Comparison of ENCODE assay signal across 8 mouse cellular contexts in the genomic region with DNA sequence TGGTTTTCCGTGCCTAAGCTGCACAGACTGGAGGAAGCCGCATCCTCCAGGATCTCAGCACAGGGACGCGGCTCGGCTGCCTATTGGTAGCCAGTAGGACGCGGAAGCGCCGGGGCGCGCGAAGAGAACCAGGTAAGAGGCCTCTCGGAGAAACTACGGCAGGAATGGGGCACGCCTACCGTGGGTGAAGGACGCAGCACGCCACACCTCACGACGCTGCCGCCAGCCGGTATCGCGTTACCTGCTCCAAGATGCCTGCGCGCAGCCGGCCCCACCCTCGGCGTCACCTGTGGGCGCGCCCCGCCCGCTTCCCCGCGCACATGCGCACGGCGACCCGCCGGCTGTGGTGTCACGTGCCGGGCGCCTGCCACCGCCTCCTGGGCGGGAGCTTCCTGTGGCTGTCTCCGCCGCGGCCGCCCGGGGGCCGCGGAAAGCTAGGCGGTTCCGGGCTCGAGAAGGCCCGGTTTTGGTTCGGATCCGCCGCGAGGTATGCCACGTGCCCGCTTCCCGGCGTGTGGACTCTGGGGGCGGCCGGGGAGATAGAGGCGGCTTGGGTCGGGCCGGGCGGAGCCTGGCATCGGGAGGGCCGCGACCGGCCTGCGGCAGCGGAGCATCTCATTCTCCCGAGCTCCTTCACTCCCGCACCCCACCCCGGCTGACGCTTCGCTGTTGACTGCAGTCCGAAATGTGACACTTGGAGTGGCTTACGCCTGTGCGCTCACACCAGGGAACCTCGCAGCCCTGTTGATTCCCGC. TPM values are rescaled to one million over a fixed set of nuclear protein-coding genes. Genes with fewer than 3 reads are reported as not detected.
DNase-seq lines count a peak whose midpoint lies in the region; ATAC-seq and TF ChIP-seq lines count a peak whose summit lies in the region.

A gene (plus strand): TSS at position 354 of the 755 bp plus-strand sequence.

- peak; percentile 58; the same call in 1 of the 2 replicates for TF ChIP-seq POLR2A in liver, adult 2 months (IDR thresholded peaks at IDR 0.05; ENCODE audit: extremely low read depth, insufficient read depth, low read length)
- peak; percentile 85 for TF ChIP-seq POLR2A in myocyte (IDR thresholded peaks at IDR 0.05; ENCODE audit: insufficient read length, low read depth)

- peak within 1 kb of the TSS; percentile 96 for H3K9ac ChIP-seq in kidney, embryonic 16.5 days (replicated peaks; ENCODE audit: low read length)
- H3K9ac ChIP-seq in liver, adult 2 months (ENCODE audit: low read depth, low read length) = peak within 1 kb of the TSS; percentile 88

- ATAC-seq in erythroblast, adult 5-6 weeks (replicated peaks; ENCODE audit: low FRiP score, poor library complexity, severe bottlenecking) = peak; percentile 93
- peak; percentile 93 for ATAC-seq in kidney, embryonic 16.5 days (ENCODE audit: low FRiP score, low TSS enrichment)

- no peak for TF ChIP-seq CTCF in liver, adult 2 months (IDR thresholded peaks at IDR 0.05; ENCODE audit: low read depth, low read length)

- H3K4me3 ChIP-seq in heart, embryonic 10.5 days = peak within 1 kb of the TSS; percentile 82
- peak within 1 kb of the TSS; percentile 86 for H3K4me3 ChIP-seq in kidney, embryonic 16.5 days (ENCODE audit: low read length)
- H3K4me3 ChIP-seq in liver, adult 2 months (ENCODE audit: insufficient read depth, low read depth, low read length) = peak within 1 kb of the TSS; percentile 79
- H3K4me3 ChIP-seq in myocyte = peak within 1 kb of the TSS; percentile 83

- H3K9me3 ChIP-seq in heart, embryonic 10.5 days = no peaks in the 10 kb centered on the region
- H3K9me3 ChIP-seq in kidney, embryonic 16.5 days (ENCODE audit: low read length) = no peaks in the 10 kb centered on the region

- H3ac ChIP-seq in myocyte (ENCODE audit: control insufficient read depth, insufficient read length) = peak within 1 kb of the TSS; percentile 50

- no peaks in the 10 kb centered on the region for H3K27me3 ChIP-seq in heart, embryonic 10.5 days (ENCODE audit: insufficient read depth, poor library complexity, severe bottlenecking)
- no peaks in the 10 kb centered on the region for H3K27me3 ChIP-seq in kidney, embryonic 16.5 days (ENCODE audit: insufficient read depth, low read length)
- no peaks in the 10 kb centered on the region for H3K27me3 ChIP-seq in liver, adult 2 months (ENCODE audit: control insufficient read depth, insufficient read depth, low read length)
- no peaks in the 10 kb centered on the region for H3K27me3 ChIP-seq in myocyte (ENCODE audit: control insufficient read depth, insufficient read depth, insufficient read length)
- no peaks in the 10 kb centered on the region for H3K27me3 ChIP-seq in splenic B cell, adult 2 months (ENCODE audit: control insufficient read depth, insufficient read depth, low read length, poor library complexity, severe bottlenecking)

- H3K27ac ChIP-seq in heart, embryonic 10.5 days = peak within 1 kb of the TSS; percentile 94
- peak within 1 kb of the TSS; percentile 94 for H3K27ac ChIP-seq in kidney, embryonic 16.5 days (ENCODE audit: low read length)
- peak within 1 kb of the TSS; percentile 19; the same call in 1 of the 2 replicates for H3K27ac ChIP-seq in liver, adult 2 months (replicated peaks; ENCODE audit: insufficient read depth, low read depth, low read length)

- peak; percentile 94 to 95 for DNase-seq in B cell, adult 2 months
- DNase-seq in brain, adult 2 months (ENCODE audit: low read depth, low spot score) = peak; percentile 97
- DNase-seq in heart, embryonic 10.5 days (ENCODE audit: low spot score) = peak; percentile 96
- DNase-seq in liver, adult 2 months (ENCODE audit: extremely low read depth, low read depth, low spot score) = peak; percentile 64
- peak; percentile 97 for DNase-seq in splenic B cell, adult 2 months (ENCODE audit: low read depth, low spot score)

- peak within 1 kb of the TSS; percentile 88 for H3K4me2 ChIP-seq in kidney, embryonic 16.5 days (replicated peaks; ENCODE audit: low read depth, low read length)
- peak within 1 kb of the TSS; percentile 99 for H3K4me2 ChIP-seq in myocyte (ENCODE audit: low read depth)

- WGBS in heart, embryonic 10.5 days = under 1% methylated on average over 86 of the region's 86 CpGs
- WGBS in kidney, embryonic 16.5 days = under 1% methylated on average over 81 of the region's 86 CpGs
- under 1% methylated on average over 86 of the region's 86 CpGs for WGBS in liver, adult 2 months

- peaks cover 17% of the 10 kb centered on the region; the same call in 1 of the 2 replicates for H3K4me1 ChIP-seq in heart, embryonic 10.5 days
- peaks cover 15% of the 10 kb centered on the region for H3K4me1 ChIP-seq in kidney, embryonic 16.5 days (ENCODE audit: insufficient read depth, low read length)
- peaks cover 12% of the 10 kb centered on the region for H3K4me1 ChIP-seq in liver, adult 2 months (ENCODE audit: control insufficient read depth, insufficient read depth, low read length)

- no peaks in the 10 kb centered on the region; the same call in 1 of the 2 replicates for H3K79me2 ChIP-seq in liver, adult 2 months (ENCODE audit: control insufficient read depth, insufficient read depth, low read length)
- H3K79me2 ChIP-seq in myocyte (ENCODE audit: control insufficient read depth, insufficient read depth) = peaks cover 13% of the 10 kb centered on the region

- peaks cover 17% of the 10 kb centered on the region for H3K36me3 ChIP-seq in heart, embryonic 10.5 days
- H3K36me3 ChIP-seq in kidney, embryonic 16.5 days (ENCODE audit: insufficient read depth, low read length) = peaks cover 3% of the 10 kb centered on the region; the same call in 1 of the 2 replicates
- 0 out of 2 replicates have a peak, but pooled peaks cover 2% of the 10 kb centered on the region for H3K36me3 ChIP-seq in liver, adult 2 months (ENCODE audit: control insufficient read depth, insufficient read depth, low read length)
- no peaks in the 10 kb centered on the region for H3K36me3 ChIP-seq in myocyte (ENCODE audit: control insufficient read depth, insufficient read depth)
- H3K36me3 ChIP-seq in splenic B cell, adult 2 months (ENCODE audit: control insufficient read depth, insufficient read depth, low read length, poor library complexity, severe bottlenecking) = 0 out of 2 replicates have a peak, but pooled peaks cover 2% of the 10 kb centered on the region

TF ChIP-seq in myocyte, 11 proteins besides CTCF, POLR2A, EP300 and RAD21:
- peak in 2 of 3 experiments; percentile 37 to 86 for TF ChIP-seq MYOD1 (IDR thresholded peaks at IDR 0.05; ENCODE audit: control insufficient read depth in 1 of 3, insufficient read length in 2 of 3, low read depth in 2 of 3)
- peak; percentile 62 for TF ChIP-seq E2F4 (IDR thresholded peaks at IDR 0.05; ENCODE audit: insufficient read depth)
- TF ChIP-seq POLR2AphosphoS2 (IDR thresholded peaks at IDR 0.05; ENCODE audit: insufficient read length, low read depth) = peak; percentile 91
- TF ChIP-seq TCF3 (IDR thresholded peaks at IDR 0.05; ENCODE audit: insufficient read length, low read depth) = peak; percentile 8
- TF ChIP-seq SRF (IDR thresholded peaks at IDR 0.05; ENCODE audit: control insufficient read depth, insufficient read length, low read depth) = peak; percentile 67
- TF ChIP-seq TCF12 (IDR thresholded peaks at IDR 0.05; ENCODE audit: insufficient read depth, poor library complexity, severe bottlenecking) = no peak
- TF ChIP-seq USF1 (IDR thresholded peaks at IDR 0.05; ENCODE audit: low read depth) = peak; percentile 91
- TF ChIP-seq CEBPB (IDR thresholded peaks at IDR 0.05; ENCODE audit: insufficient read depth, poor library complexity, severe bottlenecking) = no peak
- no peak for TF ChIP-seq MAX (IDR thresholded peaks at IDR 0.05; ENCODE audit: low read depth)
- TF ChIP-seq REST (IDR thresholded peaks at IDR 0.05; ENCODE audit: insufficient read depth, insufficient read length) = no peak
- TF ChIP-seq MYOG (IDR thresholded peaks at IDR 0.05; ENCODE audit: control insufficient read depth in 1 of 3, insufficient read depth in 1 of 3, insufficient read length in 2 of 3, low read depth in 2 of 3) = peak in 2 of 3 experiments; percentile 70 to 73

RNA-seq across cellular contexts. Expression of the gene that starts here (rescaled TPM):
- total RNA-seq in erythroblast, adult 5-6 weeks (2015; ENCODE audit: low replicate concordance) = 2.7 and 13.0 TPM in 2 replicates
- 8.3 and 8.8 TPM in 2 replicates for total RNA-seq in erythroblast, adult 5-6 weeks (2017; ENCODE audit: low replicate concordance)
- polyA plus RNA-seq in heart, embryonic 10.5 days (2016; fragmentation: Nextera tagmentation; extraction: Ambion mirVana) = 23.1 and 24.7 TPM in 2 replicates
- 33.7 and 34.0 TPM in 2 replicates for polyA plus RNA-seq in kidney, embryonic 16.5 days (2015; fragmentation: Nextera tagmentation; extraction: Ambion mirVana)
- 7.1 and 8.7 TPM in 2 replicates for total RNA-seq in liver, adult 2 months (2014; rRNA removed)
- polyA plus RNA-seq in liver, adult 2 months (2012; rRNA removed) = 6.7 and 9.5 TPM in 2 replicates
- 19.7 TPM for polyA plus RNA-seq in myocyte (2012; fragmentation: generic; extraction: Trizol)

Comparison
In these comparisons a context has a peak if more than half of its experiments do, and no peak if none do; other contexts are left out.
1. Peak in every context shown above with its lines: DNase-seq, ATAC-seq, H3K4me3 ChIP-seq and H3K27ac ChIP-seq.
2. H3K27ac ChIP-seq: peak in every context shown above with its lines; median percentile 94 in heart, embryonic 10.5 days; 94 in kidney, embryonic 16.5 days; 19 in liver, adult 2 months.